Mouse (Mus musculus): Measurements from ENCODE around the gene Rchy1.
A peak's percentile ranks its signal among the peaks of the same experiment; 100 is the strongest.
"Not testable (repeated sequence)": the region's sequence is repeated elsewhere in the genome, so short reads cannot be mapped to it uniquely, and the experiment has no call there.

Gene Rchy1

DNA sequence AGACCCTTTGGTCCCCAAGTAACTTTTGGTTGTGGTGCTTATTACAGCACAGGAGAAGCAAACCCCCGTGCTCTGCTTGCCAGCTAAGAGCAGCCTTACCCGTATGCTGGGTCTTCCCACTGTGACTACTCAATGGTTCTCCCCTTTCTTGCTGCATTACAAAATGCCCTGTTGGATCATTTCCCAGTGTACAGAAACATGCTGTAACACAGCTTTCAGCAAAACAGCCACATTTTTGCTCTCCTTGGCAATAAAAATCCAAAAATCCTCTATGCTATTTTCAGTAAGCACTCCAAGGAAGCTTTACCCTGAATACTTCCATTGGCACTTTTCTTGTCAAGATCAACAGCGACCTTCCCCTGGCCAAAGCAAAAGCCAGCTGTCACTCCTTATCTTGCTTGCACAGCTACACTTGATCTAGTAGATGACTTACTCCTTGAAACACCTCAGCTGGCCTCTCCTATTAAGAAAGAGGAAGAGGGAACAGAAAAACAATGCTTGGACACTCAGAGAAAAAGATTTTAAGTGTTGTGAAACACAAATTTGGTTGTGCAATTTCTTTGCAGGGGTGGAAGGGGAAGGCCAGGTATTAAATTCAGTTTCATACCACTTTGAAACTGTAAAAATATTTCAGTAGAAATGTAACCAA, 2.1 kb downstream of the Rchy1 start:
- peak; percentile 11 to 14 for DNase-seq (ENCODE audit: low spot score in 2 of 2)

DNA sequence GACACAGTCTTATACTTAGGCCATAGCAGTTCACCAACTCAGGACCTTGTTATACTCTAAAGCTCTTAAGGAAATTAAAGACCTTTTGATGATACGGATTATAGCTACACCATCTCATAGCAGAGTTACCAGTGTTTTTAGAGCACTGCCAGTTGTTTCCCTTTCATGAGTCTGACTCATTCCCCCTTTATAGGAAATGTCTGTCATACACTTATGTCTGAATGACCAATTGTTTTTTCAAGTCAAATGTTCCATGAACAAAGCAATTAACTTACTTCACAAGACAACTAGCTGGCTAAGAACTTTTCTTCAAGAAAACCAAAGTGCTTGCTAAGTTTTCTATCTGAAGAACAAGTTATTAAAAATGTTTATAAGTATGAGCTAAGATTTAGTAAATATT, 2.9 kb downstream of the Rchy1 start:
- no peak for DNase-seq (ENCODE audit: low spot score in 2 of 2)

DNA sequence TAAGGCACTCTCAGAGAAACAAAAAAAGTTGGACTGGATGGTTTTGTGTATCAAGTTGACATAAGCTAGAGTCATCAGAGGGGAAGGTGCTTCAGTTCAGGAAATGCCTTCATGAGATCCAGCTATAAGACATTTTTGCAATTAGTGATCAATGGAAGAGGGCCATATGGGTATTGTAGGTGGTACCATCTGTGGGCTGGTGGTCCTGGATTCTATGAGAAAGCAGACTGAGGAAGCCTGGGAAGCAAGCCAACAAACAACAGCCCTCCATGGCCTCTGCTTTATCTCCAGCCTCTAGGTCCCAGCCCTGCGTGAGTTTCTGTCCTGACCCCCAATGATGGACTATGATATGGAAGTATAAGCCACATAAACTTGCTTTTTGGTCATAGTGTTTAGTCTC, 3.8 kb downstream of the Rchy1 start:
- DNase-seq (ENCODE audit: low spot score in 2 of 2), result no peak

DNA sequence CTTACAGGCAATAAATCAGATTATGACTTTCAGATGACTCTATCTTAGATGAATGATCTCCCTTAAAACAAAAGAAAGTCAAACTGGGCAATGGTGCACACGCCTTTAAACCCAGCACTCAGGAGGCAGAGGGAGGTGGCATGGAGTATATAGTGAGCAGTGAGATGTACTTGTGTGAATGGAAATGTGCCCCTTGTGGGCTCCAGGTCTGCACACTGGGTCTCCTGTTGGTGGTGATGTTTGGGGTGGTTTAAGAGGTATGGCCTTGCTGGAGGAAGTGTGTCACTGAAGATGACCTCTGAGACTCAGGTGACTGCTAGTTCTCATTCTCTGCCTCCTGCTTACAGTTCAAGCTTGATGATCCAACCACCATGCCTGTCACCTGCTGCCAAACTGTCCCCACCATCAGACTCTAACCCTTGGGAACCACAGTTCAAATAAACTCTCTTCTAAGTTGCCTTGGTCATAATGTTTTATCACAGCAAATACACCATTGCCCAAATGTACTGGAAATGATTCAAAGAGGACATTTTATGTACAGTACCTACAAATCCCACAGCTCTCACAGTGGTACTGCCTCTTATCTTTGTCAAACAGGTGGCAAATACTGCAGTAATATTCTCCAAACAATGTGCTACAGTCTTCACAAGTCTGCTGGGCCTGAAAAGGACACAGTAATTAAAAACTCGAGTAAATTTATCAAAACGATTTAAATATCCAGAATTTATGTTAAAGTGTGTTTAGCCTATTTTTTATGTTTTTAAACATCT, 5.7 kb downstream of the Rchy1 start:
- no peak for DNase-seq (ENCODE audit: low spot score in 2 of 2)

DNA sequence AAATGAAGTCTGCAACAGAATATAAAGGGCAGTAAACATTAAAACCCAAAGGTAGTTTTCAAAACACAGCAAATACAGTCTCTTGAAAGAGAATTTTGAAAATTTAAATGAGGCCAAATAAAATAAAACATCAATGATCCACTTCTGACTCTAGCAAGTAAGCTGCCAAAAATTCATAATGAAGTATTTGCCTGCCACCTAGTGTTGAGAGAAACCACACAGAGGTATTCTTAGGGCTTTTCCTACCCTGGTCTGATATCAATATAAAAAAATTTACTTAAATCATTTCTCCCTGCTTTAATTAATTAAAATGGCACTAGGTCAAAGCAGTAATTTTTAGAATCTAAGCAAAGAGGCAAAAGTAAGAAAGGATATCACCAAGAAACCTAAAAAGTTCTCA, 11.5 kb downstream of the Rchy1 start:
- no peak for DNase-seq (ENCODE audit: low spot score in 2 of 2)

DNA sequence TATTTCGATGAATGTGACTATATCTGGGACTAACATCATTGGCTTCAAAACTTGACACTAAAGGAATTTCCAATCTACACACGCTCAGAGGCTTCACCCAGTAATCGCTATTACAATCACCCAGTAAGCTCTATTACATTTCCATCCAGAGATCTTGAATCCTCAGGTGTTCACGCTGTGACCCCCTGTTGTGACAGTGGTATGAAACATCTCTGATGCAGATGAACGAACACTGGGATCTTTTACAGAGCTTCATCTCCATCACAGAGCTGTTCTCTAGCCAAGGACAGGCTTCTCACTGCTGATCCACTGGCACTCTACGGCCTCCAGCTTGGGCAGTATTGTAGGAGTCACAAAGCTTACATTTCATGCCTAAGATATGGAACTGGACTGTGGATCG, 13.4 kb downstream of the Rchy1 start:
- no peak for DNase-seq (ENCODE audit: low spot score in 2 of 2)

DNA sequence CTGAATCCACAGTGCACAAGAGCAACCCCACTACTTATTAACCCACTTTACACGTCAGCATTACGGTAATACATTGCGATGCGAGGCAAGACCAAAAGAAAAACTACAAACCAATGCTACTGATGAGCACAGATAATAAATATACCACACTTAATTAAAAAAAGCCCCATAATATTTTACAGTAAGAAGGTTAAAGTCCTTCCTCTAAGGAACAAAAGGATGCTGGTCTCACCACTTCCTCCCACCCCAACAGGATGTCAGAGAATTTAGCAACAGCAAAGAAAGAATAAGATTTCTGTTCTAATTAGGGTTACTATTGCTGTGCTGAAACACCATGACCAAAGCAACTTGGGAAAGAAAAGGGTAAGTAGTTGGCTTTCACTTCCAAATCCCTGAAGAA, 15.9 kb downstream of the Rchy1 start:
- no peak for DNase-seq (ENCODE audit: low spot score in 2 of 2)

DNA sequence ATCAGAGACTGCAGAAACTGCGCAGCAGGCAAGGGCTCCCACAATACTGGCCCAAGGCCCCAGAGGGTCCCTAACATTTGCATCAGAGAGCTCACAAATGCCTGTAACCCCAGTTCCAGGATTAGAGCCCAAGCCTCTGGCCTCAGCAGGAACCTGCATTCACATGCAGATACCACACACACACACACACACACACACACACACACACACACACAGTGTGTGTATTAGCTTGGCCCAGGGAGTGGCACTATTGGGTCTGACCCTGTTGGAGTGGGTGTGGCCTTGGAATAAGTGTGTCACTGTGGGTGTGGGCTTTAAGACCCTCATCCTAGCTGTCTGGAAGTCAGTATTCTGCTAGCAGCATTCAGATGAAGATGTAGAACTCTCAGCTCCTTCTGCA, 17.3 kb downstream of the Rchy1 start:
- DNase-seq (ENCODE audit: low spot score in 2 of 2), result not testable (repeated sequence)

DNA sequence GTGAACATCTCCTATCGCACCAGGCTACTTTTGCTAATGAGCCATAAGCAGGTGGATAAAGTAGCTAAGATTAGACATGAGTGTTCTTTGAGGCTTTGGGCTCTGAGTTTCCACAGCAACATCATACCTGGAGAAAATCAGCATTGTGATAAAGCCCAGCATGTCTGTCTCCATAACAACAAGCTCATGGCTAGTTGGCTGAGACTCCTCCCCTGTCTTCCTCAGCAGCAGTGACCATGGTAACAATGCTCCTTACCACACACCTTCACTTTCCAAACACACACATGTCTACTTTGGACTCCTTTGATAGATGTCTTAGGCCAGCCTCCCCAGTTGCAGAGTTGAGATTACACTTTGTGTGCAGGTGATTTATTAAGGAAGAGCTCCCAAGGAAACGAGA, 49.6 kb downstream of the Rchy1 start:
- DNase-seq (ENCODE audit: low spot score in 2 of 2), result no peak

DNA sequence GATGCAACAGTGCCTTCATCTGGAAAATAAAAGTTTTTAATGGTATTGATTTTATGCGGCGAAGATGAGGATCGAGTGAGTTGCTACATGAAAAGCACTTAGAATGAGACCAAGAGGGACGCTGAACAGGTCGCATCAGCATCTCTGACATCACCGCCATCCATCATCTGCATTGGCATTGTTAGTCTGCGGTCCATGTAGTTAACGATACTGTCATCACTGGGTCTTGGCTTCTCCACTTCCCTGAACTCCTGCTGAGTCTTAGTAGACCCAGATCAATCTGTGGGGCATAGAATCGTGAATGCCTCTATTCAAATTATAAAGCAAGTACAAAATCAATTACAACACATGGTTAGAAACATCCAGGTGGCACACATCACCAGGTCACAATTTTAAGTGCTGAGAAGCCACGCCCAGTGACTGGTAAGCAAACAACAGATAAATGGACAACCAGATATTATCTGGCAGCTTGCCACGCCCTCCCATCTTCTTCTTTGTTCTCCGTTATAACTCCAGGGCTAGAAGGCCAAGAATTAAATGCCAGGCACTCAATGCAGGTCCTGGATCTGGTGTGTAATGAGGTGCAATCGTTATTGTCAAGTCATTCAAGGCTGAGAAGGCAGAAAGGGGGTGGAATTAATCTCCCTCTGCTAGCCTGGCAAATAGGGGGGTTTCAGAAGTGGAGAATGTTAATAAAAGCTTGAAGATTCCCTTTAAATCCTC, 51.3 kb downstream of the Rchy1 start:
- DNase-seq (ENCODE audit: low spot score in 2 of 2), result no peak

DNA sequence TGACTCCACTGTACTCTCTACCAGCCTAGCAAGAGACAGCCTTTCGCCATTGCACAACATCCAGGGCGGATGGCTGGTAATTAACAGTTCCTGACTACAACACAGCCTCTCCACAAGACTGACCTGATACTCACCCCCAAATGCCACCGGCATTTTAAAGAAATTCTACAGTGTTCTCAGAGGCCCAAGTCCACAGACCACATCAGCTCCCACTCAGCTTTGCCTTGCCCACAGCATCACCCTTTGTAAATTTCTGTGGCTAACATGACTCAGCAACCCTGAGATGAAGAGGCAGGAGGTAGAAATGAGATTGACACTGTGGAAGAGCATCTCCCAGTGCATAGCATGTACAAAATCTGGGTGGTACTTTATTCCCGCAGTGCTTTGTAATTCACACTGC, 52.3 kb downstream of the Rchy1 start:
- DNase-seq (ENCODE audit: low spot score in 2 of 2), result no peak

DNA sequence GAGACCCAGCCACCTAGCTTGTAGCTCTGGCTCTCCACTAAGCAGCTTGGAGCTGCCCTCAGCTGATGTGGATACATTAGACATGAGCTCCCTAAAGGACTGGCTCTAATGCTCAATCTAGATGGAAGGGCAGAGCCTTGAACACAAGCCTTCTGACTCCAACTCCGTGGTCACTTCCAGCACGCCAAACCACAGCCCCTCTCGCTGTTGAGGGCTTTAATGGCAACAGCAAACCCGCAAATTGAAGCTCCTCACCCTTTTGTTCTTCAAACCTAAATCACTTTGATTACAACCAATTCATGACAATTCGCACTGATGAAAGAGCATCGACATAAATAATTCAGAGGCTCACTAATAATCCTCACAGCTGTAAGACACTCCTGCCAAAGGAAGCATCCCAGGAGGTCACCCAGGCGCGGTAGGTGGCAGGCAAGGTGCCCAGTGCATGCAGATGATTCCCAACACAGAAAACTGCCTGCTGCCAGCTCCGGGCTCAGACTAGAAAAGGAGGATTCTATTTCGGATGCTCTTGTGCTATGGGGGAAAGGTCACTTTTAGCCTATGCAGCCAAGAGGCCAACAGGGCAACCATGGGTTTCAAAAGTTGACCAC, 53.8 kb downstream of the Rchy1 start:
- DNase-seq (ENCODE audit: low spot score in 2 of 2), result peak; percentile 25 to 47

Data from heart, adult 9 months (tissue).